Mouse (Mus musculus) small intestine, adult 10 weeks (tissue): ENCODE data around the gene Olfr770. TPM values are rescaled to one million over a fixed set of nuclear protein-coding genes. Genes with fewer than 3 reads are reported as not detected.

ENCODE experiments used
- polyA plus RNA-seq: library from polyadenylated mRNA; stranded (reverse); fragments of 350-450 nt; fragmentation: Illumina TruSeq; extraction: RNeasy Lipid Tissue Mini Kit (QIAGEN cat#74804); gene quantifications from one replicate; pipeline ENCODE4 v1.2.3, GENCODE M21; 2014; ENCODE audit warnings: low replicate concordance

The Olfr770 gene
- polyA plus RNA-seq = not detected

GRCm38 (mm10) chr10:129138898-129139297 is at the start of gene Olfr770:
Gene Olfr770, minus strand, starts transcription at chr10:129138998.

GRCm38 (mm10) chr10:129187319-129187718 is 48.5 kb upstream of the Olfr770 start, which contains the start of gene Olfr773:
Gene Olfr773, minus strand, starts transcription at chr10:129187419.

GRCm38 (mm10) chr10:129177821-129178220 is 39.0 kb upstream of the Olfr770 start, which contains the start of gene Olfr772:
Gene Olfr772, minus strand, starts transcription at chr10:129177921.

GRCm38 (mm10) chr10:129164651-129165050 is 25.9 kb upstream of the Olfr770 start, which contains the start of gene Olfr771:
Gene Olfr771, minus strand, starts transcription at chr10:129164751.

GRCm38 (mm10) chr10:129117761-129118160 is 21.0 kb downstream of the Olfr770 start, which contains the start of gene Olfr769:
Gene Olfr769, minus strand, starts transcription at chr10:129117861.

GRCm38 (mm10) chr10:129099275-129099674 is 39.5 kb downstream of the Olfr770 start, which contains the start of gene Olfr768:
Gene Olfr768, minus strand, starts transcription at chr10:129099375.

GRCm38 (mm10) chr10:129082810-129083209 is 56.0 kb downstream of the Olfr770 start, which contains the start of gene Olfr767:
Gene Olfr767, minus strand, starts transcription at chr10:129082910.

Other genes with a start within 250 kb of the Olfr770 start
- gene Gdf11, start 247.3 kb downstream of the Olfr770 start, polyA plus RNA-seq = 0.85 TPM
- 401 TPM for gene Cd63, start 238.0 kb downstream of the Olfr770 start, polyA plus RNA-seq
- 1.5 TPM for gene Rdh5, start 216.1 kb downstream of the Olfr770 start, polyA plus RNA-seq
- gene Bloc1s1, start 215.0 kb downstream of the Olfr770 start, polyA plus RNA-seq = 2.2 TPM
- 0.45 TPM for gene Itga7, start 205.2 kb downstream of the Olfr770 start, polyA plus RNA-seq
- 4.3 TPM for gene Mettl7b, start 178.0 kb downstream of the Olfr770 start, polyA plus RNA-seq
- gene Olfr9, start 149.6 kb downstream of the Olfr770 start, polyA plus RNA-seq = not detected
- not detected for gene Olfr763, start 128.2 kb downstream of the Olfr770 start, polyA plus RNA-seq
- not detected for gene Olfr764-ps1, start 99.1 kb downstream of the Olfr770 start, polyA plus RNA-seq
- gene Olfr765, start 89.0 kb downstream of the Olfr770 start, polyA plus RNA-seq = not detected
- not detected for gene Olfr766-ps1, start 70.0 kb downstream of the Olfr770 start, polyA plus RNA-seq
- not detected for gene Olfr767, start 56.1 kb downstream of the Olfr770 start, polyA plus RNA-seq
- not detected for gene Olfr768, start 39.6 kb downstream of the Olfr770 start, polyA plus RNA-seq
- not detected for gene Olfr769, start 21.1 kb downstream of the Olfr770 start, polyA plus RNA-seq
- not detected for gene Olfr771, start 25.8 kb upstream of the Olfr770 start, polyA plus RNA-seq
- gene Olfr772, start 38.9 kb upstream of the Olfr770 start, polyA plus RNA-seq = not detected
- not detected for gene Olfr773, start 48.4 kb upstream of the Olfr770 start, polyA plus RNA-seq
- gene Olfr774, start 97.2 kb upstream of the Olfr770 start, polyA plus RNA-seq = not detected
- gene Olfr775, start 109.4 kb upstream of the Olfr770 start, polyA plus RNA-seq = not detected
- not detected for gene Olfr776, start 120.1 kb upstream of the Olfr770 start, polyA plus RNA-seq
- not detected for gene Olfr777, start 132.5 kb upstream of the Olfr770 start, polyA plus RNA-seq
- gene Olfr780, start 179.1 kb upstream of the Olfr770 start, polyA plus RNA-seq = not detected
- gene Olfr781, start 189.9 kb upstream of the Olfr770 start, polyA plus RNA-seq = not detected
- not detected for gene Olfr782, start 209.9 kb upstream of the Olfr770 start, polyA plus RNA-seq
- not detected for gene Olfr784, start 245.1 kb upstream of the Olfr770 start, polyA plus RNA-seq